Mouse (Mus musculus) large intestine, adult 2 months (tissue): Measurements from ENCODE around the gene Tmem184a. TPM values are rescaled to one million over a fixed set of nuclear protein-coding genes. Genes with fewer than 3 reads are reported as not detected.

Experiments used
- DNase-seq: peaks from one replicate; pipeline ENCODE4 v3.0.0-alpha.2; 2012; ENCODE audit warnings: low read depth, low spot score
- WGBS: fragments of 180-500 bp; shearing (Covaris S2); methylation state at CpG from one replicate; pipeline ENCODE4 v1.1.7; 2018; 5-methylcytosine and 5-hydroxymethylcytosine counted together
- polyA plus RNA-seq: library from polyadenylated mRNA; depleted of rRNA; stranded (reverse); fragments of >200 nt; gene quantifications from 2 replicates; pipeline ENCODE4 v1.2.3, GENCODE M21; 2012

The Tmem184a gene
- polyA plus RNA-seq, 1 experiment = 92.0 TPM

- no peak for DNase-seq
- WGBS = 63% methylated on average over 9 of the region's 9 CpGs
These were observed 23.6 kb downstream of the Tmem184a start for GRCm38 (mm10) chr5:139796001-139796620.

GRCm38 (mm10) chr5:139794938-139795337 is 24.8 kb downstream of the Tmem184a start:
- WGBS = 40% methylated on average over 10 of the region's 10 CpGs
- DNase-seq = no peak

GRCm38 (mm10) chr5:139794137-139794536 is 25.6 kb downstream of the Tmem184a start:
- WGBS = 61% methylated on average over 5 of the region's 5 CpGs
- no peak for DNase-seq

- WGBS = 3% methylated on average over 11 of the region's 11 CpGs
- peak; percentile 88 for DNase-seq
These were observed 26.2 kb downstream of the Tmem184a start for GRCm38 (mm10) chr5:139793338-139794089.

- WGBS = 5% methylated on average over 3 of the region's 3 CpGs
- no peak for DNase-seq
These were observed 26.8 kb downstream of the Tmem184a start for GRCm38 (mm10) chr5:139792966-139793337.

DNA sequence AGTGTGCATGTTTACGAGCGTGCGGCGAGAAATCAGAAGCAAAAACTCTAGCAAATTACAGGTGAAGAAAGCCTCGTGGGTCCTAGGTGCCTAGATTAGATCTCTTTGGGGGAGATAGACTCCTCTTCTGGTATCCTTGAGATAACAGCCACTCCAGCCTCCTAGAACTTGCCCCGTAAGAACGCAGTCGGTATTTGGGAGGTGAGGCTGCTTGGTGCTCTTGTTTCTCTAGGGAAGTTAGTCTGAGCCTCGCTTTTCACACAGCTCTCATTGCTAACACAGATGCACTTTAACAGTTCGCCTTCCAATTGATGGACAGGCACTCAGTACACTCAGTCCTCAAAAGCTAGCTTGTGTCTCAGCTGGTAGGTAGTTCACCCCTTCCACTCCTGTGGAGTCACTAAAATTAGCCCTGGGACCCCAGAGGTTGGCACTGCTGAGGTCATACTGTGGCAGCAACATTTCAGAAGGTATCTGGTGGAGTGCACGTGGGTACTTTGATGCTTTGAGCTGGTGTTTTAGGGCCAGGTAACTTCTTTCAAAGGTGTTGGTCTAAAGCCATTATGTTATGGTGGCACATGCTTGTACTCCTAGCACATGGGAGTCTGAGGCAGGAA is 27.4 kb downstream of the Tmem184a start:
- 5% methylated on average over 11 of the region's 11 CpGs for WGBS
- no peak for DNase-seq

DNA sequence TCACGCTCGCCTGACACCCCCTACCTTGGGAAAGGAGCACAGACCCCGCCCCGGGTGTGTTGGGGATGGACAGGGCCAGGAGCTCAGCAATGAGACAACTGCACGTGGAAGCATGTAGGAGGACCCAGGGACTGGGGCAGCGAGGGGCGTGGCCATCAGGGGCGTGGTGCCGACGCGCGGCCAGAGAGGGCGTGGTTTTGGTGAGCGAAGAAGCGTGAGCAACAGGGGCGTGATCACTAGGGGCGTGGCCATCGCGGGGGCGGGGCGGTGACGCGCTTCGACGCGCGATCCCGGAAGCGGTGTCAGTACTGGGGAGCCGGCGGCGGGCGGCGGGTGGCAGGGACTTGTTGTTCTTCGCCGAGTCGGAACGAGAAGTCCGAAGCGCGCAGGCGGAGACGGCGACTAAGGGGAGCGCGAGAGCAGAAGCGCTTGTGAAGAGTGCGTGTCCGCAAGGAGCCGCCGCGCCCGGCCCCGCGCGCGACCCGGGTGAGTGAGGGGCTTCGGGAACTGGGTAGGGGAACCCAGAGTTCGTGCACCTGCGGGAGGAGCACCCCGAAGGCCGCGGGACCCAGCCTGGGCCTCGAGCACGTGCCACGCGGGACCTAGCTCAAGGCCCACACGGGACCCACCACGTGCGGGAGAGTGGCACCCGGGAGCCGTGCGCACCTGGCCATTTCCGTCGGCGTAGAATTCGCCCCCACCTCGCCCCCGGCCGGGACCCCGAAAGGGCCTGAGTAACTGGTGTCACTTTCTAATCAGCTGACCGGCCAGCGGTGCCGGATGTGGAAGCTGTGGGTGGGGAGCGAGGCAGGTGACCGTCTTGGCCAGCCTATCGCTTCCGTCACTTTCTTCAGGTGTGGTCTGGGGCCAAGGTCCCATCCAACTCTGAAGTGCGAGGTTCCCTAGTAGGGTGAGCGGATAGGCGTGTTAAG is 28.2 kb downstream of the Tmem184a start, which contains the start of gene Mafk:
Gene Mafk, plus strand, starts transcription at position 287 of the 932 bp plus-strand sequence.
- under 1% methylated on average over 92 of the region's 92 CpGs for WGBS
- DNase-seq = no peak

- 49% methylated on average over 4 of the region's 4 CpGs for WGBS
- no peak for DNase-seq
These were observed 30.3 kb downstream of the Tmem184a start for GRCm38 (mm10) chr5:139789466-139789865.

DNA sequence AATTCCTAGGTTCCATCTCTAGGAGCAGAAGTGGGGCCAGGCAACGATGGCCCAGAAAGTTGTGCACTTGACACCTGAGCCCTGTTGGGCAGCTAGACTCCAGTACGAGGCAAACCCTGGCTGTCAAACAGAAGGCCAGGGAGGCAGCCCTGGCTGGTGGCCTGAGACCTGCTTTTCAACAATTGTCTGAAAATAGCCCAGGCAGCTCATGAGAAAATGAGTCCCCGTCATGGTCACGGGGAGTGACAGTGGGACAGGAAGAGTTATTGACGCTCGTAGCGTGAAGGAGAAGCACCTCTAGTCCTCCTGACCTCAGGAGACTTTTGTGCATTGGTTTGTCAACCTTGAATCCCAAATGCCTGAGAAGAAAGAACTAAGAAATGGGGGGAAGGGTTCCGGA is 38.3 kb downstream of the Tmem184a start:
- no peak for DNase-seq

DNA sequence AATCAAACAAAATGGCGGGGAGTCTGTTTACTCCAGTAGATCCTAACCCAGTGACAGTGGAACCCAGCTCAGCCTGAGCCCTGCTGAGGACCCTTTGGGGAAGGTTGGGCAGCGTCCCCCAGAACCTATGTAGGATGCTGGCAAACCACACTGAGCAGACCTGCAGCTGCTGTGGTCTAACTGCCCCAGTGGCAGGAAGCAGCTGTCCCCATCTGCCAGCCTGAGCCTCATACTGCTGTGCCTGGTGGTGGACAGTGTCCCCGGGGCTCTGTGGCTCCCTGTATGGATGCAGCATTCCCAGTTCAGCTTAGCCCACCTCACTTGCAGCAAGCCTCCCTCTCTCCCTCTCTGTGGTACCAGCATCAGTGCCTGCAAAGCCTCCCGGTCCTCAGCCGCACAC is 42.8 kb downstream of the Tmem184a start:
- WGBS = 72% methylated on average over 5 of the region's 5 CpGs
- no peak for DNase-seq

More for the DNA sequence above, 38.3 kb downstream of the Tmem184a start:
- 74% methylated on average over 8 of the region's 8 CpGs for WGBS

GRCm38 (mm10) chr5:139775216-139775926 is 44.3 kb downstream of the Tmem184a start, which contains the start of gene Ints1:
TSS of gene Ints1 (minus strand) at chr5:139775674.
- under 1% methylated on average over 55 of the region's 55 CpGs for WGBS
- peak; percentile 94 for DNase-seq

- 95% methylated on average over 8 of the region's 8 CpGs for WGBS
- no peak for DNase-seq
These were observed 51.5 kb downstream of the Tmem184a start for GRCm38 (mm10) chr5:139768216-139768615.

- DNase-seq = no peak
- 77% methylated on average over 11 of the region's 11 CpGs for WGBS
These were observed 55.4 kb downstream of the Tmem184a start for GRCm38 (mm10) chr5:139764296-139764695.

DNA sequence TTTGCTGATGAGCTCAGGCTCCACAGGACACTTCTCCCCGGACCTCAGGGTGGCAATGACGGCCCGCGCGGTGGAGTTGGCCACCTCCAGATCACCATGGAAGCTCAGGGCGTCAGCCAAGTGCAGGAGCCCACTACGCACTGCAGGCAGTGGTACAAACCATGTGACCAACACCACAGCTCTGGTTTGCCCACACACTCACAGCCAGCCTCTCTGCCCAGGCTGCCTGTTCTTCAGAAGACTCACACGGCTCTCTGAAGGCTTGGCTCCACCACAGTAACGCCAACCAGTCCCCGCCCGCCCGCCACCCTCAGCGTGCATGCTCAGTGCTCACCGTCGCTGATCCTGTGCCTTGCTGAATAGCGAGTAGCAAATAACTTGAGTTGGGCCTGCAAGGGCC is 61.6 kb downstream of the Tmem184a start:
- WGBS = 88% methylated on average over 16 of the region's 16 CpGs
- no peak for DNase-seq

DNA sequence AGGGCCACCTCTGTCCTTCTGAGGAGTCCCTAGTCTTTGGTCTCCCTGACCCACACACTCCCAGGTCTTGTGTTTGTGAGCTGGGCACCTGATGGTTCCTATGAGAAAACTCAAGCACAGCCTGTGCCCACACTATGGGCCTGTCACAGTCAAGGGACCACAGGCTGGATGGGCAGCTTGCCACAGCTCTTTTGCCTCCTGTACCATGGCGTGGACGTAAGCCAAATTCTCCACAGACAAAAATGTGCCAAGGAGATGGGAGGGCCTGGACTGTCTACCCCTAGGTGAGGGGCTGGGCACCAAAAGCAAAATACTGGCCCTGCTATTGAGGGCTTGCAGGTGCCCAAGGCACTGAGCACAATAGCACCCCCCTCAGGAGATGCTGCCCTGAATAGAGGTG is 63.1 kb downstream of the Tmem184a start:
- WGBS = 98% methylated on average over 2 of the region's 2 CpGs

GRCm38 (mm10) chr5:139756135-139756534 is 63.6 kb downstream of the Tmem184a start:
- DNase-seq = no peak
- WGBS = 84% methylated on average over 12 of the region's 12 CpGs

More for the DNA sequence above, 63.1 kb downstream of the Tmem184a start:
- DNase-seq = no peak

GRCm38 (mm10) chr5:139754753-139755152 is 65.0 kb downstream of the Tmem184a start:
- 23% methylated on average over 12 of the region's 12 CpGs for WGBS
- DNase-seq = no peak
